ENCODE assay signal across 35 mouse cellular contexts in the genomic region with DNA sequence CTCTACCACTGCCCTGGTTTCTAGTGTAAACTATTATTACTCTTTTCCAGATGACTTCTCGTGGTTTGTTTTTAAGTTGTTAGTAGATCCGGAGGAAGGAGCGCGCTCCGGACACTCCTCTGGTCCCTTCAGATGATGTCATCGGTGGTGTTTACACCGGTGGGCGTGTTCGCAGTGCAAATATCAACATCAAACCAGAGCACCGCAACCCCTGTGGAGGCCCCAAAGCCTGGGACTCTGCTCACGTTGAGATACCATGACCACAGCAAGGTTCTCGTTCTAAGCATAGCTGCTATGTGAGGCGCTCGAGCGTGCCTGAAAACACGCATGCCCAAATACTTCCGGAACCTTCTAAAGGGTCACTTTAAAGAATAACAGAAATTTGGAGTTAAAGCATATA.
"Had no signal": no experiment of that assay in that cellular context is flagged by ENCODE, and none has a peak within 500 bp of the region (broad histone marks: within the 10 kb centered on the region; RNA-seq: fewer than 3 reads in every experiment).

No protein-coding gene starts in this region.

- H3K27me3 ChIP-seq: heart, embryonic 12.5 days; heart, embryonic 13.5 days; heart, embryonic 15.5 days; hindbrain, embryonic 13.5 days; hindbrain, embryonic 15.5 days; intestine, embryonic 15.5 days; kidney, embryonic 15.5 days had no signal

- H3K36me3 ChIP-seq: heart, embryonic 10.5 days; heart, embryonic 12.5 days; heart, embryonic 13.5 days; heart, embryonic 15.5 days; hindbrain, embryonic 10.5 days; hindbrain, embryonic 12.5 days; hindbrain, embryonic 13.5 days; hindbrain, embryonic 15.5 days; intestine, embryonic 15.5 days; kidney, embryonic 15.5 days had no signal

- ATAC-seq: hindbrain, embryonic 16.5 days; hindbrain, postnatal 0 days; inflammation-experienced regulatory T-cells, adult 6 months; intestine, embryonic 15.5 days; intestine, embryonic 16.5 days; intestine, postnatal 0 days had no signal

- H3K27ac ChIP-seq: heart, embryonic 10.5 days; heart, embryonic 13.5 days; heart, embryonic 15.5 days; hindbrain, embryonic 10.5 days; hindbrain, embryonic 12.5 days; hindbrain, embryonic 13.5 days; hindbrain, embryonic 14.5 days; hindbrain, embryonic 15.5 days; hindbrain, postnatal 0 days; intestine, embryonic 15.5 days; kidney, embryonic 15.5 days; kidney, postnatal 0 days; layer of hippocampus, adult 2 months; left cerebral cortex, adult 2 months had no signal

- H3K9me3 ChIP-seq: heart, embryonic 10.5 days; heart, embryonic 12.5 days; heart, embryonic 13.5 days; heart, embryonic 15.5 days; hindbrain, embryonic 10.5 days; hindbrain, embryonic 12.5 days; hindbrain, embryonic 13.5 days; hindbrain, embryonic 15.5 days; intestine, embryonic 15.5 days; kidney, embryonic 15.5 days had no signal

- H3K4me2 ChIP-seq: heart, embryonic 11.5 days; heart, embryonic 12.5 days; heart, embryonic 13.5 days; heart, embryonic 15.5 days; hindbrain, embryonic 12.5 days; hindbrain, embryonic 13.5 days; hindbrain, embryonic 14.5 days; hindbrain, embryonic 15.5 days; intestine, embryonic 15.5 days; kidney, embryonic 15.5 days had no signal

- H3K9ac ChIP-seq: heart, embryonic 12.5 days; heart, embryonic 13.5 days; heart, embryonic 15.5 days; hindbrain, embryonic 12.5 days; hindbrain, embryonic 13.5 days; hindbrain, embryonic 14.5 days; hindbrain, embryonic 15.5 days; intestine, embryonic 15.5 days; kidney, embryonic 15.5 days had no signal

- DNase-seq: heart, postnatal 10 days; heart, postnatal 14 days; heart, postnatal 36 days; heart, postnatal 4 days; kidney, adult 11 months; kidney, adult 18-20 months; kidney, adult 2 months; kidney, adult 8-10 months; kidney, adult 9 months; kidney, postnatal 14 days; kidney, postnatal 25 days; kidney, postnatal 36 days; kidney, postnatal 4 days; layer of hippocampus, adult 9-11 months; layer of hippocampus, postnatal 36 days had no signal

- H3K4me3 ChIP-seq: heart, embryonic 10.5 days; heart, embryonic 12.5 days; heart, embryonic 13.5 days; heart, embryonic 15.5 days; hindbrain, embryonic 10.5 days; hindbrain, embryonic 12.5 days; hindbrain, embryonic 13.5 days; hindbrain, embryonic 15.5 days; intestine, embryonic 15.5 days; kidney, embryonic 15.5 days; layer of hippocampus, adult 2 months; left cerebral cortex, adult 2 months had no signal
